Mouse (Mus musculus) left cerebral cortex, postnatal 36 days (tissue): ENCODE measurements around the gene Il11. TPM values are rescaled to one million over a fixed set of nuclear protein-coding genes. Genes with fewer than 3 reads are reported as not detected.

ENCODE experiments used
- DNase-seq, 2 experiments: peaks; one replicate each; pipeline ENCODE4 v3.0.0; 2021 to 2022; ENCODE audit warnings: low spot score in 2 of 2, mixed read lengths in 1 of 2
- intact Hi-C: fragments of 180-260 bp; cut with DNase I; formaldehyde crosslinking; loops from one replicate; pipeline ENCODE4 v1.15.1; 2025
- total RNA-seq, 2 experiments: library from RNA; stranded (reverse); gene quantifications; 2 replicates each; pipeline ENCODE4 v1.2.3; 2021

Gene Il11
- total RNA-seq, 2 experiments from 2014 or later, result 0.43 to 0.59 TPM

DNA sequence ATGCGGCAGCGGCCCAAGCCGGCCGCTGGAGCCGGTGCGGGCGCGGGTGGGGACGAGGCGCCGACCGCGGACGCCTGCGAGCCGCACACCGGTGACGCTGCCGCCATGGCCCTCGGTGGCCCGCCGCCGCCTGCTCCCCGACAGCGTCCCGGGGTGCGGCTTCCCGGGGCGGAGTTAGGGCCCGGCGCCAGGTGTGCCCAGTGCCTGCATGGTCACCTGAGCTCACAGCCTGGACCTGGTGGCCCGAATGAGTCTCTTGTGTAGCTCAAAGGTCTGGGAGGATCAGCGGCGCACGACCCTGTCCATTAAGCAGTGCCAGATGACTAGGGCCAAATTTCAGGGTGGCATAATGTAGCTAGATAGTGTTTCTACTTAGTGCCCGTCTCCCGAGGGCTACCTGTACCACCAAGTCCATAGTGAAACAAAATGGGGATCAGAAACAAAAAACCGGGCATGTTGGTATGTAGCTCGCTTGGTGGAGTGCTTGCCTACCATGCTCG lies 6.8 kb upstream of the Il11 start, which contains the start of gene Tmem238:
Tmem238 (minus strand) TSS at position 221 of the 500 bp plus-strand sequence.
- DNase-seq, result no peak
- intact Hi-C loops, result loop anchor here (1.0 kb wide), 1 partner anchor 49 kb away; the partner anchor contains the start of gene Kmt5c

DNA sequence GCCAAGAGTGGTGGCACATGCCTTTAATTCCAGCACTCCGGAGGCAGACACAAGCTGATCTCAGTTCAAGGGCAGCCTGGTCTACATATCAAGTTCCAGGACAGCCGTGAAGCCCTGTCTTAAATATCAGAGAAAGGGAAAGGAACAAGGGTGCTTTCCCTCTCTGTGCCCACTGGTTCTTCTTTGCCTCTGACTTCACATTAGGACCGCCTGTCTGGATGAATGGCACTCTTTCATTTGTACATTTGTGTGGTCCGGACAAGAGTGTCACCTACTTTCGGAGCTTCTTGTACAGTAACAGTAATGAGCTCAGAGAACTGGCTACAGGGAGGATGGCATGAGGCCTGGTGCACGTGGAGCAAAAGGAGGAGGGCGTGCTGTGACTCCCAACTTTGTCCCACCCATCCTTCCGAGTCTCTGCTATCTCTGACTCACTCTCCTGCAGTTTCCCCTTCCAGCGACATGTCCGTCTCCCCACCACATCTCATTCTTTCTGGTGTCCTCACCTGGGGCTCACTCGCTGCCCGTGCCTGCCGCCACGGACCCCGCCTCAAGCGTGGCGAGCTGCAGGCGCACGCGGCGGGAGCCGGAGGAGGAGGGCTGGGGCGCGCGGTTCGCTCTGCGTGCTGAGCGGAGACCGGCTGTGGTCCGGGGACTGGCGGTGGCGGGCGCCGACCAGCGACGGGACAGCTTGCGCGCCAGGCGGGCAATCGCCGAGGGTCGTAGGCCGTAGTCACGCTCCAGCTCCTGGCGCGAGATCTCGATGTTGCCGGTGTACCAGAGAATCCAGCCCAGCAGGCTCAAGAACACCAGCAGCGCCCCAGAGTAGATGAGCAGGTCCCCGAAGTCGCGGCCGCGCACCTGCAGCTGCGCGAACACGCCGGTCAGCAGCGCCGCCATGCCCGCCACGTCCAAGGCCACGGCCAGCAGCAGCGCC lies 6.1 kb upstream of the Il11 start:
- peak; percentile 70 to 71 for DNase-seq
- intact Hi-C loops, result loop anchor here (1.0 kb wide), 1 partner anchor 48 kb away; the partner anchor contains the start of gene Kmt5c

DNA sequence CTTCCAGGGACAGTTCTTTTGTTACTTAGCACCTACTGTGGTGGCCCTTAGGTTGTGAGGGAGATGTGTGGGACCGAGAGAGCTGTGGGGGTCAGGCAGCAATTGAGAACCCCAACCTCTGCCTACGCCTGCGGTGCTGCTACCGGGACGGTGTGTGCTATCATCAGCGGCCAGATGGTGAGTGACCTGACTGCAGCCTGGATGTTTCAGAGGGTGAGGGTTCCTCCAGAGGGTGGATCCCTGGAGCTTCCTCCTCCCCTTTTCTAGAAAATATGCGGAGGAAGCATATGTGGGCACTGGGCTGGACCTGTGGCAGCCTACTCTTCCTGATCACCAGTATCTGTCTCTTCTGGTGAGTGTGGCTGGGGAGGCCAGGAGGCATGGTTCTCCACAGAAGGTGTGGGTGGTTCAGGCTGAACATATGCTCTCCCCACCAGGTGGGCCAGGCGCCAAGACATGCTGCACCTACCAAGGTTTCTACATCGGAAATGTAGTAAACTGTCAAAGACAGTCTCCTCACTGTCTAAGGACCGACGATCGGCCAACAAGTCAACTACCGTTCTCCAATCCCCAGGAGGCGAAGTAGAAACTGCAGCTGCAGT lies 1.1 kb upstream of the Il11 start:
- peak; percentile 49 to 65 for DNase-seq
- intact Hi-C loops, result no loop called here

DNA sequence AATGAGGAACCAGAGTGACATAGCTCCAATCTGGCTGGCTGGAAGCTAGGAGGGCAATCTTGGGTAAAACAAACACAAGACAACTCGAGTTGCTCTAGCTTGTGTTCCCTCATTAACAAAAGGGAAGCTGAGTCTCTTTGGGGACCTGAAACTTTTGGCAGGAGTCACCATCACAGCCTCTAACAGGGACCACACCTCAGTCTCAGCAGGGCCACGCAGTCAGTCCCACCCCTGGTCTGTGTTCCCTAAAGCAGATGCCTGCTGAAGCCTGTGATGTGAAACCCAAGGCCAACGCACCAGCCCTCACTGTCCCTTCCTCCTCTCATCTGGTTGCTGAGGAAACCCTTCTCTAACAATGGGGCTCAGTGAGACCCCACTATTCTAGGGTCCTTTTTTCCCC lies 529 bp downstream of the Il11 start:
- intact Hi-C loops, result no loop called here
- no peak for DNase-seq

DNA sequence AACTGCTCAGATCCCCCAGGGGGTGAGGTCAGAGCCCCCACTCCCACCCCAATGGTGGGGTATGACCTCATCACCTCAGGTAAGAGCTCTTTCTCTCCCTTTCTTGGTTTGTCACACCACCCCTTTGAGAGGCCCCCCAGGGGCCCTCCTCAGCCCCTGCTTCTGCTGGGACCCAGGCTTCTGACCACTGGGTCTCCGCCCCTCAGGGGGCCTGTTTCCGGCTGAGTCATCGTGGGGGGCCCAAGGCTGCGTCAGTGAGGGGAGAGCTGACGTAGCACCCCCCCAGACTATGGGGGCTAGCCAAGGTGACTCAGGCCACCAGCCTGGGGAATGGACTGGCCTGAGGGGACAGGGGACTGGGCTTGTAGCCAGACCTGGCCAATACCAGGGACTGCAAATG lies 2.7 kb downstream of the Il11 start:
- intact Hi-C loops, result no loop called here
- no peak for DNase-seq

DNA sequence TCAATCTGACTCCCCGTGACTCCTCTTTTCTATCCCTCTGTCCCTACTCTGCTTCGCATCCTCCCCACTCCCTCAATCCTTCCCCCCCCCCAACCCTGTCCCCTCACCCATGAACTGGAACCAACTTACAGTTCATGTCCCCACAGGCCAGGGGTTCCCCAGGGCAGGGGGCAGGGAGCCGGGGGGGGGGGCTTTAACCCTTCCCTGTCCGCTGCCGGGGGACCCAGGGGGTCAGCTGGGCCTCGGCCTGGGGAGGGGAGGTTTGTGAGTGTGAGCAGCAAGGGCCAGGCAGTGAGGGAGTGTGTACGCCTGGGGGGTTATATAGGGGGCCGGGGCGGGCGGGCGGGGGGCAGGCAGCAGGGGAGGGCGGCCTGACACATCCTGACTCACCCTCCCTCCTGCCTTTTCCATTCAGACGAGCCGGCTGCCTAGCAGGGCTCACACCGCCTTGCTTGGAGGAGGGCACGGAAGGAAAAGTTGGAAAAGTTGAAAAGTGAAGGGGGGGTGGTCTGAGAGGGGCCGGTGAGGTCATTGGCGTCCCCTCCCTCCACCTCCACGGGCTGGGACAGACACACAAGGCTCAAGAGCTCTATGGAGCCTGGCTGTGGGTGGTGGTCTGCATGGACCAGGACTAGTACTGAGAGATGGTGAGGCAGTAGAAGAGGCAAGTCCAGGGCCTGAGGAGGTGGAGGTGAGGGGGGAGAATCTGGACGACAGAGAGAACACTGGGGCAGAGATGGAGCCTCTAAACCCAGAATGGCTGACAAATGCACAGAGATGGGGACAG lies 4.6 kb downstream of the Il11 start:
- no peak for DNase-seq
- intact Hi-C loops, result no loop called here

DNA sequence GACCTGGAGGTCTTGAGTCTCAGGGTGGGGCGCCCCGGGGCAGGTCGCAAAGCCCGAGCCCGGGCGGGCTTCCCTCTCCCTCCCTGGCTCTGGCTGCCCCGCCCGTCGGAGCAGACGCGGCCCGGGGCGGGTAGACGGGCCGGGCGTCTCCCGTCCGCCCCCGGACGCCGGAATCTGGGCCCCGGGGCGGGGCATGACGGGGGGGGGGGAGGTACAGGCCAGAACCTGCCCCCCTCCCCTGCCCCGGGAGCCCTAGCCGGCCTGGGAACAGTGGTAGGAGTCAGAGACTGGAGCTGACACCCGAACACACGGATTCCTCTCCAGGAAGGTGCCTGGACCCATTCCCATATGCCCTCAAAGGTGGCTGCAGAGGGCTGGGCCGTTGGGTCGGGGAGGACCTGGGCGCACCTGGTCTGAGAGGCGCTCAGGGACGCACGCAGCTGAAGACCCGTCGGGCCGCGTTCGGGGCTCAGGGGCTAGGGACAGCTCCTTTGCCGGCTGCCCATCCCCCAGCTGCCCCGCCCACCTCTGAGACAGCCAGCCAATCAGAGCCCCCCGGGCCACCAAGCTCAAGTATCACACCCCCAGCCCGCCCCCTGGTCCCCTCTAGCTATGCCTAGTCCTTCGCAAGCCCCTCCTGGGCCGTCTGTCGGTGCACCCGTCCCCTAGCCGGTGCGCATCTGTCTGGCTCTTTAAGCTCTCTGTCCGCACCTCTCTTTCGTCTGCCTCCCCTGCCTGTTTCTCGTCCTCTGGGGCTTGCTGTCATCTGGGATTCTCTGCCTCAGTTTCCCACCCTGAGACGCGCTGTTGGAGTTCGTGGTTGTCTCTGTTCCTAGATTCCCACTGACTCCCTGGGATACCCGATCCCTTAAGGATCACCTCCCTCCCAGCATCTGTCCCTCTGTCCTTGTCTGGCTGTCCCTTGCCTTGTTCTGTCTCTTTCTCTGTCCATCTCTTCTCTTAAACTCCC lies 5.5 kb downstream of the Il11 start:
- no peak for DNase-seq
- intact Hi-C loops, result no loop called here

DNA sequence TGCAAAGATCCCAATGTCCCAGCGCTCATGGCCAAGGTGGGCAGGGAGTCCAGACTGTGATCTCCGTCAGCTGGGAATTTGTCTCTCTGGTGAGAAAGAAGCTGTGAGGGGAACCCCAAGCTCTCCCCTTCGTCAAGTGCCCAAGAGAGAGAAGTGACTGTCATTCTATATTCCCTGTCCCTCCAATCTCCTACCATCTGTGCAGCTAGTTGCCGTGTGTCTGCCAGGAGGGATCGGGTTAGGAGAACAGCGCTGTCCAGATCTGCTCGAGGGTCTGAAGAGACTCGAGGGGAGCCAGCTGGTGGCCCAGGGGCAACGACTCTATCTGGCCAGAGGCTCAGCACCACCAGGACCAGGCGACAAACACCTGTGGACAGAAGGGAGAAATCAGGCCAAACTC lies 6.5 kb downstream of the Il11 start:
- no peak for DNase-seq
- intact Hi-C loops, result no loop called here

DNA sequence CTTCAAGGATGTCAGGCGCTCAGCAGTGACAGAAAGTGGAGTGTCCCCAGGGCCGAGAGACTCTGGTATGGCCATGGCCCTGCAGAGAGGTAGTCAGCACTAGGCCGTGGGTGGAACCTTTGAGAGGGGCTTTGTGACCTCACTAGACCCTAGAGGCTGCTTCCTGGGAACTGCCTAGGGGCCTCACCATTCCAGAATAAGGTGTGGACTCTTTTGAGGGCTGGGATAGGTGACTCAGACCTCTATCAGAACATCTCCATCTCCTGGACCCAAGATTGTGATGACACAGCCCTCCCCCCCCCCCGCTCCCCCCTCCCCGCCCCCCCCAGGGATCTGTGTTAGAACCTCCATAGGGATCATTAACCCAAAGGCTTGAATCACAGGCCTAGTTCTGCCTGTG lies 11.5 kb downstream of the Il11 start, which contains the start of gene Fam71e2:
Fam71e2 (minus strand) TSS at position 101 of the 400 bp plus-strand sequence.
- intact Hi-C loops, result no loop called here

DNA sequence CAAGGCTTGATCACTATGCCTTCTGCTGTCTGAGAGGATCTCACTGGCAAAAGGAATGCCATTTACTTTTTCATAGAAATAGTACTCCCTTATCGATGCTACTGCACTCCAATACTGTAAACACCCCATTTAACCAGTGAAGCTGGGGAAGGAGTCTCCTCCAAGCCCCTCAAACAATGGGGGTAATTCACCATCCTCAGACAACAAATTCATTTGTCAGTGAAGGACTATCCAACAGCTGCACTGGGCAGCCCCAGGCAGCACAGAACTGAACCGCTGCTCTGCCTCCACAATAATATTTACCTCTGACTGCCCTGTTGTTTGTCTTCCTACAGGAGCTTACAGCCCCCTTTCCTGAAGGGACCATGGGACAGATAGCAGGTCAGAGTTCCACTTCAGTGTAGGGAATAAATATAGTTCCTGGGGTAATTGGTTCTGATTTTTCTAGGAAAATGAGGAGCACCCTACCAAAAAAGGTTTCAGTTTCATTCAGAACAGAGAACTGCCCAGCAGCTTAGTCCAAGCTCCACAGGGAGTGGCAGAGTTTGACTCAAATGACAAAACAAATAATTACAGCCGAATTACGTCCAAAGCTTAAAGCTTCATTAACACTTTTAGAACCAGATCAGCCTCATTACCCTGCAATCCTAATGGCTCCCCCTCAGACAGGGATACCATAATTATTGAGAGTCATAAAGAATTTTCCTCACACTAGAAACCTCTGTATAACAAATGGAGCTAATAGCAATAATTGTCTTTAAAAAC lies 17.5 kb downstream of the Il11 start:
- no peak for DNase-seq
- intact Hi-C loops, result no loop called here

More for the DNA sequence above, 11.5 kb downstream of the Il11 start, which contains the start of gene Fam71e2:
- DNase-seq, result no peak

DNA sequence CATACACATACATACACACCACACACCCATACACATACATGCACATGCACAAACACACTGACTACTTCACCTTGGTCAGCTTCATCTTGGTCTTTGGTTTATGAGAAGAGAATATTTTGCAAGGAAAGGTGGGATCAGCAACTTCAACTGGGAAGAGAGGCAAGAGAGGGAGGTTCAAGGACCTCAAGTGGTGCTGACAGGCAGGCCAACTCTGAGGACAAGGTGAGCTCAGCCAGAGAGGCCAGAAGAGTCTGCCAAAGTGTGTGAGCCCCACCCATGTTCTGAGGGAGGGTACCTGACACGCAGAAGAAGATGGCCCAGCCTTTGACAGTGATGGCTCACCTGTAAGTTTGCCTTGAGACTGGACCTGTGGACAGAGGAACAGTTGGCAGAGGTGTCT lies 23.0 kb downstream of the Il11 start:
- intact Hi-C loops, result no loop called here

DNA sequence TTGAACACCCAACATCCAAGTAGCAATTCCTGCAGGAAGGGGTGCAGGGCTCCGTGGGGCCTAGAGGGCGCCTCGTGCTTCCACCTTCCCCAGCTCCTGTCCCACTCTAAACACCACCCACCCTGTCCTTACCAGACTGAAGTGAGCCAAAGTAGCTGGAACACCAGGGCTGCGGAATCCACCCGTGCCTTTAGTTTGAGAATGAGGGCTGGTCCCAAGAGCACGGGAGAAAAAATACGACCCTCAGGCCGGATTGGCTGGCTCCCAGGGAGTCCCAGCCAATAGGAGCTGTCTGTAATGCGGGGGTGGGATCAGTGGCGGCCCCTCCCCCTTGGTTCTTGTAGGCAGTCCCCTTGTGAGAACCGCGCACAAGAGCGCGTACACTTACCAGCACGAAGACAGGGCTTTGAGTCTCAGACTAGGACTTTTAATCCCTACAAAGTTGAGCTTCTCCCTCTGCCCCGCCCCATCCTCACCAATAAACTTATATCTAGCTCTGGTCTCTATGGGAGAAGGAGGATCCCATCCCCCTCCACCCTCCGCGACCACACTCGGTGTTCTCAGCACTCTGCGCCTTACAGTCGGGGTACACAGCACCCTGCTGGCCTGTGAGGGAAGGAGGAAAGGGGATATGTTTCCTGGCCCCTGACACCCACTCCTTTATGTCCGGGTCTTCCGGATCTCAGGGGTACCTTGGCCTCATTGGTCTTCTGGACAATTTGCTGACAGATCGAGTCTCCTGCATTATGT lies 29.7 kb downstream of the Il11 start, which contains the start of gene Cox6b2:
Cox6b2 (minus strand) TSS at position 274 of the 750 bp plus-strand sequence.
- intact Hi-C loops, result no loop called here
- DNase-seq, result peak; percentile 27 to 32

More for the DNA sequence above, 23.0 kb downstream of the Il11 start:
- no peak for DNase-seq

DNA sequence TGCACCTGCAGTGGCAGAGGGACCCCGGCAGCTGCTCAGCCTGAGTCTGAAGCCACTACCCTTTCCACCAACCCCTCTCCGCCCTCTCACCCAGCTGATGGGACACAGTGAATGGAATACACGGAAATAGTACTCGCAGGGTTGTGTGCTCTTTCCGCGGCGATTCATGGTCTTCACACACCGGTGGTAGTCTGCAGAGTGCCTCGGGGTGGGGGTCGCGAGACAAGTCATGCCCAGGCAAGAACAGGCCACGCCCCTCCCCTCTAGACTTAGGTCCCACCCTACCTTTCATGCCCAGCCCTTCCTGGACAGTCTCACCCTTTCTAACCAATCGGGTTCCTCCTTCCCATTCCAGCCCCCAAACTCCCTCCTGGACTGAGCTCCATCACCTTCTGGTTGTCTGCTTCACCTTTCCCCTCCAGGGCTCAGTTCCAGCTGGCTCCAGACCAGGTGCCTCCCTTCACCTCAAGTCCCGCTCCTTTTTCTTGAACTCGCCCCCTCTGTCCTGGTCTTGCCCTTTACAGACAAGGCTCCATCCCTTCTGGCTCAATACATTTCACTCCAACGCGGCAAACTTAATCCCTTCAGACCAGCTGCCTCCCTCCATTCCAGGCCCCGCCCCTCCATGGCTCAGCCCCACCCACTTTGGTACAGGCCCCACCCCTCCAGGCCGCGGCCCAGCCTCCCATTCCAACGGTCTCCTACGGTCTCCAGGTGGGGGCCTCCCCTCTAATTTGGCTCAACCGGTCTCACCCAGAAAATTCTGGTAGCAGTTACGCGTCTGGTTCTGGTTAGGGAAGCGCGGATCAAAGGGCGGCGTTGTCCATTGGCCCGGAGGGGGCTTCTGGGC lies 30.5 kb downstream of the Il11 start:
- no peak for DNase-seq
- intact Hi-C loops, result no loop called here

DNA sequence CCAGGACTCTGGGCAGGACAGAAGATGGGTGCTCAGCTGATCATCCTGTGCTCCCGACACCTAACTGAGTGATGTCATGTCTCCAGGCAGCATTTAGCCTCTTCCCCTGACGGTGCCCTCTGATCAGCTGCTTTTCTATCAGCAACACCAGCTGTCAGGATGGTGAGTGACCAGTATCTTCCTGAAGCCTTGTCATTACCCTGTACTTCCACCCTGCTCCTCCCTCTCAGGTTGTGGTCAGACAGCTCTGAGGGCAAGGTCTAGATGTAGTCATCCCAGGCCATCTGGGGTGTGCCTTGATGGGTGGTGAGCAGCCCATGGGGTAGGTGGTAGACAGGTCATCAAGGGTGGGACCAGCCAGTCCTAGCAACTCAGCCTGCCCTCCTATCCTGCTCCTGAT lies 33.5 kb downstream of the Il11 start:
- intact Hi-C loops, result no loop called here
- no peak for DNase-seq

DNA sequence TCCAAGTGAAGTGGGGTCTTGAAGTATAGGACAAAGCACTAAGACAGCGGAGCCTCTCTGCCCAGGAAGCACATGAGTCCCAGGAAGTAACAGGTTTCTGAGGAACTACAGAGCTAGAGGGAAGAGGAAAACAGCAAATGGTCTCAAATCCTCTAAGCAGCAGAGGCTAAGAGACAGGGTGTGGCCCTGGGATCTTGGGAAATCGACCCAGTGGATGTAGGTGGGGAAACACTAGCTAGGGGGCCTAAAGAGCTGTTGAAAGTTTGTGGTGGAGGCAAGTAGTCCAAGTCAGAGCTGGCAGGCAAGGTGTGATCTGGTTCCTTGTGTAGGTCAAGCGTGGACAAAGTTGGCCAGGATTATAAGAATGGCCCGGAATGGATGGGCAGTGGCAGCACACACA lies 34.3 kb downstream of the Il11 start:
- intact Hi-C loops, result no loop called here
- no peak for DNase-seq

DNA sequence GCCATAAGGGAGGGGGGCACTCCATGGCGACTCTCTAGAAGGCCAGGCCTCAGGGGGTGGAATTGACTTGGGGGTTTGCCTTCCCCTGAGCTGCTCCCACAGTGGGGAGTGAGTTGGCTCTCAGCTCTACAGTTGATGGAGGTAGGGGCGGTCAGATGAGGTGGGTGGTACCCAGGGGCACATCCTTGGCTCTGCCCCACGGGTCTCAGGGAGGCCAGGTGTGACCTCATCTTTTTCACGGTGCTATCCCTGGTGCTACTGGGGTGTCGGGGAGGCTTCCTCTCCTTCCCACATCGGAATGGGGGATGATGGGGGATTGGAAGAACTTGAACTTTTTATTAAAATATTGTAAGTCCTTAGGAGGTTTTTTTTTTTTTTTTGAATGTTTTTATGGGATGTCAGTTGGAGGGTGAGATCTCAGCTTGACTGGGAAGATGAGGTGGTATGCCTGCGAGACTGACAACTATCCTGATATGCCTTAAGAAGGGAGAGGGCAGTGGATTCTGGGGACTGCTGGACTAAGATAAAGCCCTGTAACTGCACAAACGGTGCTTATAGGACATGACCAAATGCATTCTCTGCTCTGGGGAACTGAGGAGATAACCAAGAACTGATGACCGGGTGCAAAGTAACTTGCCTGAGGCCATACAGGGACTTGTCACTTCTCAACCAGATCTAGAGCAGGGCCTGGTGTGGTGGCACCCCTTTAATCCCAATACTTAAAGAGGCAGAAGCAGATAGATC lies 35.3 kb downstream of the Il11 start:
- no peak for DNase-seq
- intact Hi-C loops, result no loop called here
